Mouse (Mus musculus) right cerebral cortex, postnatal 4 days (tissue): ENCODE data around the gene Polr2a.
"Not testable (repeated sequence)": the region's sequence is repeated elsewhere in the genome, so short reads cannot be mapped to it uniquely, and the experiment has no call there.

ENCODE experiments used
- DNase-seq: peaks from one replicate; pipeline ENCODE4 v3.0.0-alpha.2; 2022

Gene Polr2a

GRCm38 (mm10) chr11:69751635-69752034 lies 6.8 kb downstream of the Polr2a start:
- DNase-seq, result no peak

GRCm38 (mm10) chr11:69731408-69731807 lies 27.0 kb downstream of the Polr2a start:
- not testable (repeated sequence) for DNase-seq

DNA sequence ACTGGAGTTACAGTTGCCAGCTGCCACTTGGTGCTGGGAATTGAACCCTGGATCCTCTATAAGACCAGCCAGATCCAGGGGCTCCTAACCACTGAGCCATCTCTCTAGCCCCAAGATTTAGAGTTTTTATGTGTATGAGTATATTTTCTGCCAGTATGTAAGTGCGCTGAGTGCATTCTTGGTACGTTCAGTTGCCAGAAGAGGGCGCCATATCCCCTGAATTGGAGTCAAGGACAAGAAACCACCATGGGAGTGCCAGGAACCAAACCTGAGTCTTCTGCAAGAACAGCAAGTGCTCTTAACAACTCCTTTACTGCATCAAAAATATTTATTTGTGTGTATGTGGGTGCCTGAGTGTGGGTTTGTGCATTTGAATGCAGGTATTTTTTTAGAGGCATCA lies 29.4 kb downstream of the Polr2a start:
- peak; percentile 27 for DNase-seq

- no peak for DNase-seq
These were observed 32.5 kb downstream of the Polr2a start for GRCm38 (mm10) chr11:69725951-69726350.

- no peak for DNase-seq
These were observed 35.4 kb downstream of the Polr2a start for GRCm38 (mm10) chr11:69723074-69723473.

- DNase-seq, result no peak
These were observed 37.6 kb downstream of the Polr2a start for GRCm38 (mm10) chr11:69720852-69721251.

GRCm38 (mm10) chr11:69719423-69719822 lies 39.0 kb downstream of the Polr2a start:
- no peak for DNase-seq

- no peak for DNase-seq
These were observed 39.8 kb downstream of the Polr2a start for GRCm38 (mm10) chr11:69718661-69719060.

DNA sequence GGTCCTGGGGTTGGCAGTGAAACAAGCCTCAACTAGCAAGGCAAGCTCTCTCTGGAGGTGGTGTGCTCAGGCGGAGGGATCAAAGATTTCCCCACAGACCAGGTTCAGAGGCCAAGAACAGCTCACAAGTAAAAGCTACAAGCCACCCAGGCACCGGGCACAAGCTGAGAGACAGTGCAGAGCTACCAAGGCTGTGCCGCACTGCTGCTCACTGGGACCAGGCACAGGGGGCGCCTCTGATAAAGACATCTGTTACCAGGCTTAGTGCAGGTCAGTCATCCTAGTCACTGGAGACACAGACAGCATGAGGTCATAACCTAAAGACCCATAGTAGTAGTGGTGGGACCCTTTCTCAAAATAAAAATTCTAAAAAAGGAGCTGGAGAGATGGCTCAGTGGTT lies 41.5 kb downstream of the Polr2a start:
- no peak for DNase-seq

GRCm38 (mm10) chr11:69715929-69716328 lies 42.5 kb downstream of the Polr2a start:
- no peak for DNase-seq

DNA sequence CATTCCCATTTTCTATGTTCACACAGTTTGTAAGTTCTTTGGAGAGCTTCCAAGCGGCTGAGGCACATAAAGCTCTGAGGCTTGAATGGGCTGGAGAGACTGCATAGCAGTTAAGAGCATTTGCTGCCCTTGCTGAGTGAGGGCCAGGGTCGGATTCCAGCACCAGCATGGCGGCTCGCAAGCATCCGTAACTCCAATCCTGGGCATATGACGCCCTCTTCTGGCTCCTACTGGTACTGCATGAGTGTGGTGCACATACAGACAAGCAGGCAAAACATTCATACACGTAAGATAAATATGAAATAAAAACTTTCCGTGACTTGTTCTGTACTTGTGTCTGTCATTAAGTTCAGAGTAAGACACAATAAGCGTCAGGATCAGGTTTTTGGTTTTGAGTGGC lies 43.0 kb downstream of the Polr2a start:
- peak; percentile 22 for DNase-seq

GRCm38 (mm10) chr11:69714636-69715329 lies 43.7 kb downstream of the Polr2a start:
- DNase-seq, result no peak

- DNase-seq, result no peak
These were observed 45.3 kb downstream of the Polr2a start for GRCm38 (mm10) chr11:69712954-69713672.

- no peak for DNase-seq
These were observed 47.4 kb downstream of the Polr2a start for GRCm38 (mm10) chr11:69711082-69711481.

DNA sequence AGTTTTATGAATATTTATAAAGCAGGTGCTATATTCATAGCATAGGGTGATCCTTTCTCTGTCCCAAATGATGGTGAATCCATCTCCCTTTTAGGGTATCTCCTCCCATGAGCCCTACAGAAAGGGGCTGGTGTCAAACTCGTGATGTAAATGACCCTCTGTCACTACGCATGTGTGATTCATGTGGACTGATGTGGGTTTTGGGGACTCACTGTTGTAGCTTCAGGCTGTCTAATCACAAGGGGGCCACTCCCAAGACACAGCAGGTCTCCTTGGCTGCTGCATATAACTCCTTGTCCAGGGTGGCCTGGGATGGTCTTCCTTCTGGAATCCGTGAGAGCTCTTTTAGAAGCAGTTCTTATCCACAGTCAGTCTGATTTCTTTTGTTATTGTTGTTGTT lies 48.0 kb downstream of the Polr2a start:
- no peak for DNase-seq

GRCm38 (mm10) chr11:69709554-69710446 lies 48.6 kb downstream of the Polr2a start:
- DNase-seq, result no peak

DNA sequence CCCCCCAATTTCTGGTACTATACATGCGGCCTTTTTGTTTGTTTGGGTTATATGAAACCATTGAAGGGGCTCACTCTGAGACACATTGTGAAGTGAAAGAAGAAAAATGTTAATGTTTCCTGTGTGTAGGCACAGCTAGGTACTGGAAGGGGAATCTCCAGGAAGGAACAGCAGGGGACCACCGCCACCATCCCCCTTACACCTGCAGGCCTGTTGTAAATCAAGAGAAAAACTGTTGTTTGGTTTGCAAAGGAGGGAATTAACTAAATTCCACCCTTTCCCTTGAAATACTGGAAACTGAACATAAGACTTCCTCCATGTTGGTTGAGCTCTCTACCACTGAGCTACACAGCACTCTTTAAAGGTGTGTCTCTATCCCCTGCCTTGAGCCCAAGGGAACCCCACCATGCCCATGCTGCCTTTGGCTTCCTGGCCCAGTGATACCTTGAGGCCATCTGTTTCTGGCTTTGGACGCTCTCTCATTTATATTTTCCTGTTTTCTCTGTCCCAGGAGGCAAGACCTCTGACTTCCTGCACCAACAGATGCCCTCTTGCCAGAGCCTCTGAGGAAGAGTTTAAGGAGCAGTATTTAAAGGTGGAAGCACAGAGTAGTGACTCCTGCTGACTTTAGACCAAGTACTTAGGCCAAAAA lies 49.7 kb downstream of the Polr2a start:
- DNase-seq, result no peak

DNA sequence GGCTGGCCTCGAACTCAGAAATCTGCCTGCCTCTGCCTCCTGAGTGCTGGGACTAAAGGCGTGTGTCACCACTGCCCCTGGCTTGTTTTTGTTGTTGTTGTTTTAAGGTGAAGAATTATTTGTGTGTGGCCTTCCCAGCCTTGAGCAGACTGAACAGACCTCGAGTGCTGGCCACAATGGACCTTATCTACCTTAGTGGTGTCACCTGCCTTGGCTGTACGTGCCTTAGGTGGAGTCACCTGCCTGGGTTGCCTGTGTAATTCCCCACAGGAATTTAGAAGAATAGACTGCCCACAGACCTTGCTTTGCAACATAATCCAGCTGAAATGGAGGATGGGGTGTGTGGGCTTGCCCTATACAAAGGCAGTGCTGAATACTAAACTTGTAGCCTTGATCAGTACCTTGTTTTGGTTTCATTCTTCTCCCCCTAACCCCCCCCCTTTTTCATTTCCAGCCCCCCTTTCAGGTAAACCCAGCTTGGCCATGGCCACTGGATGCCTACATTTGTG lies 50.5 kb downstream of the Polr2a start:
- DNase-seq, result no peak

GRCm38 (mm10) chr11:69707480-69707847 lies 51.0 kb downstream of the Polr2a start:
- no peak for DNase-seq

DNA sequence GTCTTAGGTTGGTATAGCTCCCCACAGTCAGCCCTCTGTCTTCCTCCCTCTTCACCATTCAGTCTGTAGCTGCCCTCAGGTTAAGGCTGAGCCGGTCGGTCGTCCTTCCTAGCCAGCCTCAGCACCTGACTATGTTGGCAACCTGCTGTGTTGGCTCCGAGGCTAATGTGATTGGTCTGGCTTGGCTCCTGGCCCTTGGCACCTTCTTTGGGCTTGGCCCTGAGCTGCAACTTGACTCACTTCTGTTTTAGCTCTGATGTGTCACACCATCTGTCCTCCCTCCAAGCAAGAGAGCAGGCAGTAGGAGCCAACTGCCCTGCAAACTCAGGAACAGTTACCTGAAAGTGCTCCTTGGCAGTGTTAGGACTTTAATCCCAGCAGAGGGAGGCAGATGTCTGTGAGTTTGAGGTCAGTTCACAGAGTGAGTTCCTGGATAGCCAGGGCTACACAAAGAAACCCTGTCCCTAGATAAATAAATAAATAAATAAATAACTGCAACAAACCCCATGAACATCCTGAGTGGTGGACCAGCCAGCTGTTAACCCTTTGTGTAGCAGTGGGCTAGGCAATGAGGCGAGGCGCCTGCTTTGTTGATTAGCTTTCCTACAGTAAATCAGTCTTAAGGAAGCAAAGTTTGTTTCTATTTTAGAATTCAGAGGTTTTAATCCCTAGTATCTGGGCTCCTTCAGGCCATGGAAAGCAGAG lies 51.5 kb downstream of the Polr2a start:
- DNase-seq, result no peak

- DNase-seq, result no peak
These were observed 53.8 kb downstream of the Polr2a start for GRCm38 (mm10) chr11:69704613-69705010.
